Mouse (Mus musculus) intestine, postnatal 0 days (tissue): ENCODE results near the gene Bag5. TPM values are rescaled to one million over a fixed set of nuclear protein-coding genes. Genes with fewer than 3 reads are reported as not detected.
A peak's percentile ranks its signal among the peaks of the same experiment; 100 is the strongest.

Experiments
- ATAC-seq: fragments of 200-750 bp; cut with Nextera tagmentation; 2 replicates; pipeline ENCODE4 v1.8.0; 2017; ENCODE audit warnings: mild to moderate bottlenecking, moderate TSS enrichment, moderate library complexity
- H3K27ac ChIP-seq: fragments of 300-500 bp; sonication (generic); 2 replicates; pipeline ENCODE4 v1.5.1; 2014; ENCODE audit warnings: mild to moderate bottlenecking, low read depth, low read length, moderate library complexity
- H3K27me3 ChIP-seq: fragments of 300-500 bp; sonication (generic); replicated peaks from 2 replicates; pipeline ENCODE4 v1.6.1; 2014; ENCODE audit warnings: low read length, mixed read lengths; ENCODE audit not compliant: control insufficient read depth, insufficient read depth
- H3K36me3 ChIP-seq: fragments of 300-500 bp; sonication (generic); 2 replicates; pipeline ENCODE4 v1.6.1; 2014; ENCODE audit warnings: mild to moderate bottlenecking, moderate library complexity; ENCODE audit not compliant: control insufficient read depth, insufficient read depth
- H3K4me1 ChIP-seq: fragments of 300-500 bp; sonication (generic); replicated peaks from 2 replicates; pipeline ENCODE4 v1.6.1; 2014; ENCODE audit warnings: antibody characterized with exemption, low read length, mixed read lengths; ENCODE audit not compliant: control insufficient read depth, insufficient read depth
- H3K4me2 ChIP-seq: fragments of 300-500 bp; sonication (generic); replicated peaks from 2 replicates; pipeline ENCODE4 v1.6.1; 2014; ENCODE audit warnings: low read depth, mild to moderate bottlenecking, moderate library complexity
- H3K4me3 ChIP-seq: fragments of 300-500 bp; sonication (generic); 2 replicates; pipeline ENCODE4 v1.5.1; 2014; ENCODE audit warnings: low read depth, low read length
- H3K9ac ChIP-seq: fragments of 300-500 bp; sonication (generic); 2 replicates; pipeline ENCODE4 v1.6.1; 2014; ENCODE audit warnings: mild to moderate bottlenecking, low read depth, low read length
- H3K9me3 ChIP-seq: fragments of 300-500 bp; sonication (generic); 2 replicates; pipeline ENCODE4 v1.6.1; 2016; ENCODE audit warnings: mixed run types; ENCODE audit not compliant: control insufficient read depth
- CTCF ChIP-seq: sonication (generic); IDR thresholded peaks from 2 replicates; pipeline ENCODE4 v1.5.1; 2016; ENCODE audit warnings: low read depth, mild to moderate bottlenecking, control low read depth, antibody characterized with exemption, moderate library complexity
- WGBS: fragments of 180-500 bp; shearing (Covaris S2); extraction: QIAGEN DNeasy Blood & Tissue Kit; methylation state at CpG from one replicate; pipeline ENCODE4 v1.1.7; 2014; 5-methylcytosine and 5-hydroxymethylcytosine counted together
- polyA plus RNA-seq: library from polyadenylated mRNA; unstranded; fragments of >200 nt; fragmentation: Nextera tagmentation; extraction: Ambion mirVana; gene quantifications from 2 replicates; pipeline ENCODE4 v1.2.1, GENCODE M21; 2015

Bag5 gene
- polyA plus RNA-seq, 1 experiment from 2014 or later = 29.6 TPM

GRCm38 (mm10) chr12:111668457-111668912, 44.6 kb downstream of the Bag5 start:
- Histone ChIP-seq H3K4me3 (no peak overlapping the region), H3K4me1 (peaks cover 4% of the 10 kb centered on the region), H3K27me3 (no peaks in the 10 kb centered on the region), H3K36me3 (0 out of 2 replicates have a peak, but pooled peaks cover 9% of the 10 kb centered on the region), H3K9ac (no peak overlapping the region), H3K4me2 (peak overlapping the region; percentile 84), H3K27ac (peak overlapping the region; percentile 63), H3K9me3 (no peaks in the 10 kb centered on the region)
- peak; percentile 99 for TF ChIP-seq CTCF
- peak; percentile 61 for ATAC-seq
- WGBS = 15% methylated on average over 8 of the region's 8 CpGs

GRCm38 (mm10) chr12:111667421-111667820, 45.6 kb downstream of the Bag5 start:
- TF ChIP-seq CTCF = no peak
- H3K4me1 ChIP-seq = peaks cover 2% of the 10 kb centered on the region
- H3K4me2 ChIP-seq = no peak overlapping the region
- 0 out of 2 replicates have a peak, but pooled peaks cover 10% of the 10 kb centered on the region for H3K36me3 ChIP-seq
- ATAC-seq = no peak
- no peaks in the 10 kb centered on the region for H3K9me3 ChIP-seq
- WGBS = 91% methylated on average over 5 of the region's 5 CpGs
- H3K27me3 ChIP-seq = no peaks in the 10 kb centered on the region
- H3K27ac ChIP-seq = no peak overlapping the region
- no peak overlapping the region for H3K4me3 ChIP-seq
- no peak overlapping the region for H3K9ac ChIP-seq

- no peaks in the 10 kb centered on the region for H3K9me3 ChIP-seq
- no peaks in the 10 kb centered on the region; the same call in 1 of the 2 replicates for H3K4me1 ChIP-seq
- no peak overlapping the region for H3K4me2 ChIP-seq
- no peak for TF ChIP-seq CTCF
- no peak overlapping the region for H3K9ac ChIP-seq
- H3K27me3 ChIP-seq = no peaks in the 10 kb centered on the region
- H3K36me3 ChIP-seq = 0 out of 2 replicates have a peak, but pooled peaks cover 15% of the 10 kb centered on the region
- no peak overlapping the region for H3K27ac ChIP-seq
- no peak for ATAC-seq
- no peak overlapping the region for H3K4me3 ChIP-seq
- 74% methylated on average over 13 of the region's 13 CpGs for WGBS
Measured at GRCm38 (mm10) chr12:111666380-111666779, 46.7 kb downstream of the Bag5 start.

- H3K27ac ChIP-seq = no peak overlapping the region
- no peak overlapping the region for H3K9ac ChIP-seq
- no peak for ATAC-seq
- H3K9me3 ChIP-seq = no peaks in the 10 kb centered on the region
- no peak overlapping the region for H3K4me3 ChIP-seq
- WGBS = 79% methylated on average over 13 of the region's 13 CpGs
- no peaks in the 10 kb centered on the region for H3K27me3 ChIP-seq
- peaks cover 11% of the 10 kb centered on the region; the same call in 1 of the 2 replicates for H3K36me3 ChIP-seq
- H3K4me2 ChIP-seq = no peak overlapping the region
- TF ChIP-seq CTCF = no peak
- no peaks in the 10 kb centered on the region; the same call in 1 of the 2 replicates for H3K4me1 ChIP-seq
Measured at GRCm38 (mm10) chr12:111665041-111665880, 47.8 kb downstream of the Bag5 start.

GRCm38 (mm10) chr12:111664144-111664634, 48.9 kb downstream of the Bag5 start:
- Histone ChIP-seq H3K4me2 (no peak overlapping the region), H3K27ac (no peak overlapping the region), H3K4me3 (no peak overlapping the region), H3K36me3 (peaks cover 15% of the 10 kb centered on the region), H3K9ac (no peak overlapping the region), H3K27me3 (no peaks in the 10 kb centered on the region), H3K4me1 (no peaks in the 10 kb centered on the region), H3K9me3 (no peaks in the 10 kb centered on the region)
- no peak for ATAC-seq
- 31% methylated on average over 6 of the region's 6 CpGs for WGBS
- peak; percentile 8; the same call in 1 of the 2 replicates for TF ChIP-seq CTCF
